Mouse (Mus musculus): ENCODE data around the gene Wfs1. TPM values are rescaled to one million over a fixed set of nuclear protein-coding genes. Genes with fewer than 3 reads are reported as not detected.

Wfs1 gene
- total and polyA plus RNA-seq, 2 experiments = 2.1 to 8.8 TPM

- no peak for DNase-seq (ENCODE audit: extremely low read depth, low read depth, low spot score)
- TF ChIP-seq POLR2A (IDR thresholded peaks at IDR 0.05; ENCODE audit: extremely low read depth, insufficient read depth, low read length) = no peak
- TF ChIP-seq CTCF (IDR thresholded peaks at IDR 0.05; ENCODE audit: low read depth, low read length) = no peak
- H3K36me3 ChIP-seq (ENCODE audit: control insufficient read depth, insufficient read depth, low read length) = no peaks in the 10 kb centered on the region
- WGBS = 91% methylated on average over 1 of the region's 1 CpGs
- H3K4me3 ChIP-seq (ENCODE audit: insufficient read depth, low read depth, low read length) = no peak overlapping the region
- peaks cover 6% of the 10 kb centered on the region; the same call in 1 of the 2 replicates for H3K79me2 ChIP-seq (ENCODE audit: control insufficient read depth, insufficient read depth, low read length)
- H3K27ac ChIP-seq (replicated peaks; ENCODE audit: insufficient read depth, low read depth, low read length) = no peak overlapping the region
- no peak overlapping the region for H3K9ac ChIP-seq (ENCODE audit: low read depth, low read length)
- H3K27me3 ChIP-seq (ENCODE audit: control insufficient read depth, insufficient read depth, low read length) = no peaks in the 10 kb centered on the region
- H3K4me1 ChIP-seq (ENCODE audit: control insufficient read depth, insufficient read depth, low read length) = peaks cover 4% of the 10 kb centered on the region; the same call in 1 of the 2 replicates
Observed at GRCm38 (mm10) chr5:36986617-36987016, 2.4 kb downstream of the Wfs1 start.

- Histone ChIP-seq H3K36me3 (ENCODE audit: control insufficient read depth, insufficient read depth, low read length) (no peaks in the 10 kb centered on the region; the same call in 1 of the 2 replicates), H3K4me3 (ENCODE audit: insufficient read depth, low read depth, low read length) (no peak overlapping the region), H3K27ac (replicated peaks; ENCODE audit: insufficient read depth, low read depth, low read length) (no peak overlapping the region), H3K27me3 (ENCODE audit: control insufficient read depth, insufficient read depth, low read length) (no peaks in the 10 kb centered on the region), H3K9ac (ENCODE audit: low read depth, low read length) (no peak overlapping the region), H3K4me1 (ENCODE audit: control insufficient read depth, insufficient read depth, low read length) (no peaks in the 10 kb centered on the region), H3K79me2 (ENCODE audit: control insufficient read depth, insufficient read depth, low read length) (no peaks in the 10 kb centered on the region; the same call in 1 of the 2 replicates)
- TF ChIP-seq POLR2A (IDR thresholded peaks at IDR 0.05; ENCODE audit: extremely low read depth, insufficient read depth, low read length) = no peak
- TF ChIP-seq CTCF (IDR thresholded peaks at IDR 0.05; ENCODE audit: low read depth, low read length) = no peak
- DNase-seq (ENCODE audit: extremely low read depth, low read depth, low spot score) = no peak
- WGBS = 94% methylated on average over 4 of the region's 4 CpGs
Observed at GRCm38 (mm10) chr5:36982271-36982670, 6.7 kb downstream of the Wfs1 start.

GRCm38 (mm10) chr5:36979631-36980030 lies 9.4 kb downstream of the Wfs1 start:
- Histone ChIP-seq H3K79me2 (ENCODE audit: control insufficient read depth, insufficient read depth, low read length) (no peaks in the 10 kb centered on the region; the same call in 1 of the 2 replicates), H3K9ac (ENCODE audit: low read depth, low read length) (no peak overlapping the region), H3K4me1 (ENCODE audit: control insufficient read depth, insufficient read depth, low read length) (no peaks in the 10 kb centered on the region), H3K4me3 (ENCODE audit: insufficient read depth, low read depth, low read length) (no peak overlapping the region), H3K27me3 (ENCODE audit: control insufficient read depth, insufficient read depth, low read length) (no peaks in the 10 kb centered on the region), H3K27ac (replicated peaks; ENCODE audit: insufficient read depth, low read depth, low read length) (no peak overlapping the region), H3K36me3 (ENCODE audit: control insufficient read depth, insufficient read depth, low read length) (no peaks in the 10 kb centered on the region; the same call in 1 of the 2 replicates)
- no peak for DNase-seq (ENCODE audit: extremely low read depth, low read depth, low spot score)
- WGBS = 79% methylated on average over 7 of the region's 7 CpGs
- no peak for TF ChIP-seq CTCF (IDR thresholded peaks at IDR 0.05; ENCODE audit: low read depth, low read length)
- no peak for TF ChIP-seq POLR2A (IDR thresholded peaks at IDR 0.05; ENCODE audit: extremely low read depth, insufficient read depth, low read length)

GRCm38 (mm10) chr5:36979001-36979400 lies 10.0 kb downstream of the Wfs1 start:
- Histone ChIP-seq H3K27me3 (ENCODE audit: control insufficient read depth, insufficient read depth, low read length) (no peaks in the 10 kb centered on the region), H3K36me3 (ENCODE audit: control insufficient read depth, insufficient read depth, low read length) (no peaks in the 10 kb centered on the region; the same call in 1 of the 2 replicates), H3K4me1 (ENCODE audit: control insufficient read depth, insufficient read depth, low read length) (no peaks in the 10 kb centered on the region), H3K27ac (replicated peaks; ENCODE audit: insufficient read depth, low read depth, low read length) (no peak overlapping the region), H3K9ac (ENCODE audit: low read depth, low read length) (no peak overlapping the region), H3K4me3 (ENCODE audit: insufficient read depth, low read depth, low read length) (no peak overlapping the region), H3K79me2 (ENCODE audit: control insufficient read depth, insufficient read depth, low read length) (no peaks in the 10 kb centered on the region; the same call in 1 of the 2 replicates)
- 72% methylated on average over 8 of the region's 8 CpGs for WGBS
- TF ChIP-seq POLR2A (IDR thresholded peaks at IDR 0.05; ENCODE audit: extremely low read depth, insufficient read depth, low read length) = no peak
- TF ChIP-seq CTCF (IDR thresholded peaks at IDR 0.05; ENCODE audit: low read depth, low read length) = no peak
- no peak for DNase-seq (ENCODE audit: extremely low read depth, low read depth, low spot score)

GRCm38 (mm10) chr5:36977809-36978208 lies 11.2 kb downstream of the Wfs1 start:
- Histone ChIP-seq H3K4me3 (ENCODE audit: insufficient read depth, low read depth, low read length) (no peak overlapping the region), H3K27me3 (ENCODE audit: control insufficient read depth, insufficient read depth, low read length) (no peaks in the 10 kb centered on the region), H3K9ac (ENCODE audit: low read depth, low read length) (no peak overlapping the region), H3K4me1 (ENCODE audit: control insufficient read depth, insufficient read depth, low read length) (no peaks in the 10 kb centered on the region), H3K79me2 (ENCODE audit: control insufficient read depth, insufficient read depth, low read length) (no peaks in the 10 kb centered on the region), H3K27ac (replicated peaks; ENCODE audit: insufficient read depth, low read depth, low read length) (no peak overlapping the region), H3K36me3 (ENCODE audit: control insufficient read depth, insufficient read depth, low read length) (no peaks in the 10 kb centered on the region; the same call in 1 of the 2 replicates)
- no peak for TF ChIP-seq CTCF (IDR thresholded peaks at IDR 0.05; ENCODE audit: low read depth, low read length)
- no peak for TF ChIP-seq POLR2A (IDR thresholded peaks at IDR 0.05; ENCODE audit: extremely low read depth, insufficient read depth, low read length)
- 87% methylated on average over 9 of the region's 9 CpGs for WGBS
- no peak for DNase-seq (ENCODE audit: extremely low read depth, low read depth, low spot score)

GRCm38 (mm10) chr5:36975336-36975735 lies 13.7 kb downstream of the Wfs1 start:
- DNase-seq (ENCODE audit: extremely low read depth, low read depth, low spot score) = no peak
- Histone ChIP-seq H3K27me3 (ENCODE audit: control insufficient read depth, insufficient read depth, low read length) (no peaks in the 10 kb centered on the region), H3K36me3 (ENCODE audit: control insufficient read depth, insufficient read depth, low read length) (peaks cover 5% of the 10 kb centered on the region), H3K4me1 (ENCODE audit: control insufficient read depth, insufficient read depth, low read length) (no peaks in the 10 kb centered on the region), H3K4me3 (ENCODE audit: insufficient read depth, low read depth, low read length) (no peak overlapping the region), H3K79me2 (ENCODE audit: control insufficient read depth, insufficient read depth, low read length) (no peaks in the 10 kb centered on the region), H3K9ac (ENCODE audit: low read depth, low read length) (no peak overlapping the region), H3K27ac (replicated peaks; ENCODE audit: insufficient read depth, low read depth, low read length) (no peak overlapping the region)
- no peak for TF ChIP-seq CTCF (IDR thresholded peaks at IDR 0.05; ENCODE audit: low read depth, low read length)
- no peak for TF ChIP-seq POLR2A (IDR thresholded peaks at IDR 0.05; ENCODE audit: extremely low read depth, insufficient read depth, low read length)
- 92% methylated on average over 13 of the region's 13 CpGs for WGBS
